Mouse (Mus musculus) lung, postnatal 25 days (tissue): ENCODE measurements at regions not wholly inside any gene's neighbourhood (a gene's known extent, or its start where the extent isn't known, plus 50 kb on each side); places are given as distances from the start of the nearest gene placed in this dataset.
"Not testable (repeated sequence)": the region's sequence is repeated elsewhere in the genome, so short reads cannot be mapped to it uniquely, and the experiment has no call there.

Experiments used
- DNase-seq: peaks from one replicate; pipeline ENCODE4 v3.0.0; 2022; ENCODE audit warnings: low spot score

- no peak for DNase-seq
These were observed 87.0 kb downstream of the Fam43a start for GRCm38 (mm10) chr16:30686536-30686935.

- DNase-seq, result no peak
These were observed 87.7 kb downstream of the Fam43a start for GRCm38 (mm10) chr16:30687225-30687624.

GRCm38 (mm10) chr16:30687682-30688081 lies 88.2 kb downstream of the Fam43a start:
- DNase-seq, result no peak

GRCm38 (mm10) chr16:30690531-30690930 lies 91.0 kb downstream of the Fam43a start:
- DNase-seq, result no peak

GRCm38 (mm10) chr16:30691964-30692363 lies 92.4 kb downstream of the Fam43a start:
- no peak for DNase-seq

- DNase-seq, result no peak
These were observed 93.1 kb downstream of the Fam43a start for GRCm38 (mm10) chr16:30692541-30693141.

GRCm38 (mm10) chr16:30693206-30693605 lies 93.7 kb downstream of the Fam43a start:
- DNase-seq, result no peak

- no peak for DNase-seq
These were observed 94.5 kb downstream of the Fam43a start for GRCm38 (mm10) chr16:30693839-30694527.

GRCm38 (mm10) chr16:30695691-30696090 lies 96.2 kb downstream of the Fam43a start:
- no peak for DNase-seq

- no peak for DNase-seq
These were observed 97.7 kb downstream of the Fam43a start for GRCm38 (mm10) chr16:30697209-30697608.

- no peak for DNase-seq
These were observed 98.3 kb downstream of the Fam43a start for GRCm38 (mm10) chr16:30697806-30698205.

- DNase-seq, result no peak
These were observed 104.3 kb downstream of the Fam43a start for GRCm38 (mm10) chr16:30703831-30704230.

GRCm38 (mm10) chr16:30709501-30709900 lies 110.0 kb downstream of the Fam43a start:
- DNase-seq, result no peak

GRCm38 (mm10) chr16:30709975-30710374 lies 110.5 kb downstream of the Fam43a start:
- no peak for DNase-seq

- no peak for DNase-seq
These were observed 113.0 kb downstream of the Fam43a start for GRCm38 (mm10) chr16:30712570-30712969.

- DNase-seq, result not testable (repeated sequence)
These were observed 118.1 kb downstream of the Fam43a start for GRCm38 (mm10) chr16:30717577-30717976.

- no peak for DNase-seq
These were observed 121.3 kb downstream of the Fam43a start for GRCm38 (mm10) chr16:30720791-30721190.

GRCm38 (mm10) chr16:30721223-30721622 lies 121.7 kb downstream of the Fam43a start:
- DNase-seq, result no peak

- no peak for DNase-seq
These were observed 122.8 kb downstream of the Fam43a start for GRCm38 (mm10) chr16:30722372-30722771.

- DNase-seq, result no peak
These were observed 125.1 kb downstream of the Fam43a start for GRCm38 (mm10) chr16:30724591-30724990.

GRCm38 (mm10) chr16:30732770-30733415 lies 133.4 kb downstream of the Fam43a start:
- no peak for DNase-seq

GRCm38 (mm10) chr16:30733478-30733877 lies 134.0 kb downstream of the Fam43a start:
- no peak for DNase-seq

GRCm38 (mm10) chr16:30735360-30735759 lies 135.8 kb downstream of the Fam43a start:
- DNase-seq, result no peak
